Mouse (Mus musculus) heart, postnatal 0 days (tissue): Measurements from ENCODE around the gene 1700001J03Rik.

Experiments
- CTCF ChIP-seq: IDR thresholded peaks from 2 replicates; pipeline ENCODE4 v1.5.1; 2016; ENCODE audit warnings: antibody characterized with exemption, control low read depth, low read depth
- EP300 ChIP-seq: IDR thresholded peaks from 2 replicates; pipeline ENCODE4 v1.6.1; 2016; ENCODE audit warnings: antibody characterized with exemption, low read depth

DNA sequence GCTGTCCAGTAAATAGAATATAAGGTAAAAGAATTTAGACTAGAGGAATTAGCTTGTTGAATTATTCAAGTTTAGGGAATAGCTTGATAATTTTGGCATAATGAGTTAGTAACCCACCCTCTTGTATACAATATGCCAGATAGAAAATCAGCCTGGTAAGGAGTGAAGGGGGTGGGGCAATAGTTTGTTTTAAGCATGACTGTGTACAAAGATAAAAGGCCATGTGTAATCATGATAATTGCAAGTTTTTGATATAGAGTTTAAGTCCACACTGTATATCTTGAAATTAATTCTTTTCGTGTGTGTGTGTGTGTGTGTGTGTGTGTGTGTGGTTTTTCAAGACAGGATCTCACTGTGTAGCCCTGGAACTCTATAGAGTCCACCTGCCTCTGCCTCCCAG, 49.2 kb upstream of the 1700001J03Rik start:
- no peak for TF ChIP-seq EP300
- TF ChIP-seq CTCF, result no peak
